Mouse (Mus musculus) gastrocnemius, postnatal 10 days (tissue): Measurements from ENCODE around the gene Trim62. TPM values are rescaled to one million over a fixed set of nuclear protein-coding genes. Genes with fewer than 3 reads are reported as not detected.

ENCODE experiments used
- DNase-seq: peaks from one replicate; pipeline ENCODE4 v3.0.0; 2021; ENCODE audit warnings: mixed read lengths
- total RNA-seq, 2 experiments: library from RNA; stranded (reverse); gene quantifications; 2 replicates each; pipeline ENCODE4 v1.2.3; 2021

Trim62 gene
- total RNA-seq, 2 experiments from 2014 or later, result 1.7 to 2.3 TPM

DNA sequence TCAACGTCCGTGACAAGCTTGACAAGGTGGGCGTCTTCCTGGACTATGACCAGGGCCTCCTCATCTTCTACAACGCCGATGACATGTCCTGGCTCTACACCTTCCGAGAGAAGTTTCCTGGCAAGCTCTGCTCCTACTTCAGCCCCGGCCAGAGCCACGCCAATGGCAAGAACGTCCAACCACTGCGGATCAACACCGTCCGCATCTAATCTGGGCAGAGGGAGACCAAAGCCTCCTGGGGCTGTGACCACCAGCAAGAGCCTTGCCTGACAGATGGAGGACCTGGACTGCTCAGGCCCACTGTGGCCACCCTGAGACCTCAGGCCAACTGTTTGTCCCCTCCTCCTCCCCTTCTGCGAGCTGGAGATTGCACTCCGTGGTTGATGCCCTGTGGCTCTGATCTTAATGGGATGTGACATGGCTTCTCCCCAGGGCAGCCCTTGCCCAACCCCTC lies 26.0 kb downstream of the Trim62 start:
- no peak for DNase-seq

DNA sequence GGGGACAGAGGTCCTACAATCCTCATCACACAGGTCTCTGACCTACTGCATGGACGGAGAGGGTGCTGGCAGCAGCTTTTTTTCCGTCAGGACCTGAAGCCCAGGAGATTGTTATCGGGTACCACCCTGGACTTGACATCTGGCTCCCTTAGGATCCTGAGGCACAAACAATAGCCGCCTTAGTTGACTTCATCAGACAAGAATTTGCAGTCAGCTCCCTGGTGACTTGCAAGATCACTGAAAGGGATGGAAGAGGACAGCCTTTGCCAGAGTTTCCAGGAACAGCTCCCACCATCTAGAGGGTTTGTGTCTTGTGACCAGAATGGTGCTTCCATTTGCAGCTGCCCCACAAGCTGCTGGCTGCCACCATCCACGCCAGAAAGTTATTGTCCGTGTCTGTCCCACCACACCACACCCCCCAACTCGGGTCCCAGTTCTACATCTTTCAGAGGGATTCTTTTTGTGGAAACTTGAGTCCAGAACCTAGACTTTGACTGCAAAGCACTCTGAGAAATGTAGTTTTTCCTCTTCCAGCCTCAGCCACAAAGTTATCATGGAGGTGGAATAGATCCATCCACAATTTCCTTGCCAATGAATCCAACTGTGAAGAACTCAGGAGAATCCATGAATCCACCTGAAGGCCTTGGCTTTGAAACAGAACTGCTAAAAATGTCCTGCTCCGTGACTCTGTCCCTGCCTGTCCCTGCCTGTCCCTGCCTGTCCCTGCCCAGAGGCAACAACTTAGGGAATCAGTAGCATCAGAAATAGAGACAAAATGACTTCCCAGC lies 27.1 kb downstream of the Trim62 start:
- no peak for DNase-seq

DNA sequence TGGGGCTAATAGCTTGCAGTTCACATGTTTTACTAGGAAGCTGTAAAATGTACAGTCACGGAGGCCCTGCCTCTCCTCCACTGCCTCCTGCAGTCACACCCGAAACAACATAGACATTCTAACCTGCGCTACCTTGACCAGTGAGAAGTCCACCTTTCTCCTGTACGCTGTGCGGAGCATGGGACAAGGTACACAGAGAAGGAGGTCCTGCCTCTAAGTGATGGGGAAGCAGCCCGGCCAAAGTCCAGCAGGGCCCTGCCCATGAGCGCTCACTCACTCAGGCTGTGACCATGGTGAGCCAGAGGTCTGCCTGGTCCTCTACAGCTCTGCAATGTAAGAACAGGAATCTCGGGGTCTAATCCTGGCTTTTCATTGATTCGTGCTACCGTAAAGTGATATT lies 28.7 kb downstream of the Trim62 start:
- DNase-seq, result no peak

DNA sequence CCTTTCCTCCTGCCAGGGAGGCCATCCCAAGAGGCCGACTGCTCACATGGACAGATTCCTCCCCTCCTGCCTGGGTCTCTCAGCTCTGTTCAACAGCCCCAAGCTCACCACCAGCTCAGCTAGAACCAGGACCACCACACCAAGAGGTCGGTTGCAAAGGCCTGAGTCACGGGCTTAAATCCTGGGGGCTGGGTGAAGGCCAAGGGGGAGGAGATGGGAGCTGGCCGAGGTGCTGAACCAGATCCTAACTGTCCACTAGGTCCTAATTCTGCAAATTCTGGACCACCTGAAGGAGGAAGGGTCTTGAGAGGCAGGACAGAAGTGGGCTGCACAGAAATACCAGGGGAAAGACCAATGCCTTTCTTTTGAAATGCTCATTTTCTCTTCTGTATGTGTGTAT lies 30.4 kb downstream of the Trim62 start:
- no peak for DNase-seq

DNA sequence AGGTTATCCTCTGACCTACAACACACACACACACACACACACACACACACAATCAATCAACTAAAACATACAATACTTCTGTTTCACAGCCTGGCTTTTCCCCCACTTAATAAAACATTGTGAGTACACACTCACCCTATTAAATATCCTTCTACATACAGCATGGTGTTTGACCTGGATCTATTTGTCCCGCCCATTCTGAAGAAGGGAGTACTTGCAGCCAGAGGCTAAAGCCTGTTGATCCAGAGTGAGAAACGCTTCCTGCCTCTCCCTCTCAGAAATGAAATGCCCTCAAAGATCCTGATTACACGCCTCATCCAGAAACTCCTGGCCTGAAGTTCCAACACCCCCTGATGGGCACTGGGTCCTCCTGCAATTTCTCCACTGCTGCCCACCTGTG lies 33.7 kb downstream of the Trim62 start:
- DNase-seq, result no peak

DNA sequence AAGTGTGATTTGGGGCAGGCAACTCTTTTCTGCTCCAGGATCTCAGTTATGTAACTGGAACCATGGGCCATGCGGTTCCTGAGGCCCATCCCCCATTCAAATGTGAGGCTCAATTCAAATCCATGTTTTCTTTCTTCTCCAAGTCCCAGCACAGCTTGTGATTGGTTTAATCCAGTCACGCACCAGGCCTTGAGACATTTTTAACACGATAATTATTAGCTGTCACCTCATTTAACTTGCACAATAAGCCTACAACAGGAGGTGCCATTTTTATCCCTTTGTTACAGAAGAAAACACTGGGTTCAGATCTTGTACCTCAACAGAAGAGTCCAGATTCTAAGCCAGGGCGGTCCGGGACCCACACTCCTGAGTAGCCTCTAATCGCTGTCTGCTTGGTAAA lies 34.4 kb downstream of the Trim62 start:
- no peak for DNase-seq

DNA sequence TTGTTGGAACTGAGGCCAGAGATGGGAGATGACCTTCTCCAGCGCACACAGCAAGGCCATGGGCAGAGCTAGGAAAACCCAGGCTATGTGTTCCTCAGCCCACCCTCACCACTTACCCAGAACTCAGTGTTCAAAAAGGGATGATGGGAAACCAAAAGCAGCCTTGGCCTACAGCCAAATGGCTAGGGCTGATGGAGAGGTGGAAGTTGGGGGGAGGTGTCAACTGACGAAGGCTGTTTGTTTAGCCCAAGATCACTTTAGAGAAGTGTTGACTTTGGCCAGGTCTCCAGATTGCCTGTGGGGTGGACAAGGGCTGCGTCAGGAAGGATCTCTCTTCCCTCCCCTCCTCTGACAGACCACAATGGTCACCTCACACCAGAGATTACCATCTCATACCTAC lies 34.8 kb downstream of the Trim62 start:
- no peak for DNase-seq

DNA sequence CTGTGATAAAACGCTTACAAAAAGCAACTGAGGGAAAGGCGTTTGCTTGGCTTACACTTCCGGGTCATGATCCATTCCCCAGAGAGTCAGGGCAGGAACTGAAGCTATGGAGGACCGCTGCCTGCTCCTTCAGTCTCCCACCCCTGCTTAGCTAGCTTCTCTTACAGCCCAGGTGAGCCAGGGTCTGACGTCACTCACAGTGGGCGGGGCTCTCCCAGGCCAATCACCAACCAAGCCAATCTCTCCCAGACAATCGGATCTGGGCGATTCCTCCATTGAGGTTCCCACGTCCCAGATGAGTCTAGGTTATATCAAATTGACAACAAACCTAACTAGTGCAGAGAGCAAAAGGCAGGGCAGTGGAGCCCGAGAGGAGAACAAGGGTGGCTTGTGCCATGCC lies 35.7 kb downstream of the Trim62 start:
- no peak for DNase-seq

DNA sequence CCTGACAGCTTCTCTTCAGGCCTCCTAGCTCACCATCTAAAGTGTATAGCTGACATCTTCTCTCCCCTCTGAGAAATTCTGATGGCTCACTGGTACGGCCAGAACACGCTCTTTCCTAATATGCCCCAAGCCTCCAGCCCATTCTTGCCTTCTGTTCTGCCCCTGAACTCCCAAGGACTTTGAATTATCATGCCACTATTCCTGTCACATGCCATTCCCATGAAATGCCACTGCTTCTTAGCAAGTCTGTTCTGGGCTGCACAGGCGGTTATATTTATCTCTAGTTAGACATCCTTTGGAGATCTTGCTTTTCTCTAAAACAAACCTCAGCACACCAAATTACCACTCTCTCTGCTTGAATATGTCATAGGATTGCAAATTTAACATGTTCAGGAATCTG lies 40.2 kb downstream of the Trim62 start:
- no peak for DNase-seq

DNA sequence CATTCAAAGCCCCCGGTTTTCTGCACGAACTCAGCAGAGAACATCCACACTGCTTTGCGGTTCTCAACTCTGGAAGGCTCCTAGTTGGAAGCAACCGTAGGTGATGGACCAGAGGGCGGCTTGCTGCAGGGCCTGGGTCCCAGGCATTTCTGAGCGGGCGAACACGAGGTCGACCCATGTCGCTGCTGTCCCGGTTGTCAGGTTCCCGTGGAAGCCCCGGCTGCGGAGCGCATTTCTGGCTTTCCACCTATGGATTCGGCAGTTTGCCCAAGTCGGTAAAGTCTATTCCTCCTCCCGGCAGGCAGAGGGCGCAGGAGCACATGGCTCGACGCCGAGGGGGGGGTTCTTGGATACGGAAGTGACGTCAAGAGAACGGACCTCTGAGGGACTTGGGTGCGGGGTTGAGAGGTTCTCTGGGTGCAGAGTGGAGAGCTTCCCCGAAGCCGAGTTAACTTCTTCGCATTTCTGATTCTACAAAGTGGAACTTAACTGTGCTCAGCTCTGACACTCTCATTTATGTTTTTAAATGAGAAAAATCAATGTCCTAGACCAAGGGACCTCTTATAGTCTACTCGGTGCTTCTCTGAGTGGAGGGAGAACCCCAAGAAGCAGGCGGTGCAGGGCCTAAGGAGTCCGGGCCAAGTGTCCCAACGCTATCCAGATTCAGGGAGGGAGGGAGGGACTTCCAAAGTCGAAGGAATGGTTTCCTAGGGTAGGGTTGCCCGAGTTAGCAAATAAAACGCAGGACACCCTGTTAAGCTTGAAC lies 41.6 kb downstream of the Trim62 start:
- peak; percentile 82 for DNase-seq

DNA sequence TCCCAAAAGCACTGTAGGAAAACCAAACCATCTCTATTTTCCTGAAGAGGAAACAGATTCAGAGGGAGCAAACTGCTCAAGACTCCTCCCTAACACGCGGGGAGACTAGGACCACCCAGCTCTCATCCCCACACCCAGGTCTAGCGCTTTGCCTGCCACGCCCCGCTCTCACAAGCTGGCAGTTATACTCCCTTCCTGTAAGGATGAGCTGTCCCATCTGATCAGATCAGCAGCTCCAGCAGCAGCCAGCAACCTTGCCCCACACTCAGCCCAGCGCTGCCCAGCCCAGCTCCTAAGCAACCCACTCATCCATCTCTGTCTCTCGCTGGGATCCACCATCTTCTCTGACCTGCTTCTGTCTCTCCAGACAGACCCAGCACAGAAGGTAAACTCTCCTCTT lies 49.4 kb downstream of the Trim62 start:
- no peak for DNase-seq

DNA sequence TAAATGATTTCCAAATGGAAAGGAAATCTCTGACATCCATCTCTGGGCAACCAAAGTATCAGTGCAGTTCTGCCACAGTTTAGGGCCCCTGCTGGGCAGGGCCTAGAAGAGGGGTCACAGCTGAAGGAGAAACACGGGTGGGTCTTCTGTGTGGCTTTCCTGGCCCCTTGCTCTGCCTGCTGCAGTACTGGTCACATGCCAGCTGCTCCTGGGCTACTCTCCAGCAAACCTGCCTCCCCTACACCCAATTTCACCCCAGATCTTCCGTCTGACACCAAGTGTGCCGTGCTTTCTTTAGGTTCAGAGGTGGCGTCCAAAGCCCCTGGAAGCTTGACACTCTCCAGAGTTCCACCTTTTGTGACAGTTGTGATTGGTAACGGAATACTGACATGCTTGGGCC lies 52.2 kb downstream of the Trim62 start:
- DNase-seq, result no peak

DNA sequence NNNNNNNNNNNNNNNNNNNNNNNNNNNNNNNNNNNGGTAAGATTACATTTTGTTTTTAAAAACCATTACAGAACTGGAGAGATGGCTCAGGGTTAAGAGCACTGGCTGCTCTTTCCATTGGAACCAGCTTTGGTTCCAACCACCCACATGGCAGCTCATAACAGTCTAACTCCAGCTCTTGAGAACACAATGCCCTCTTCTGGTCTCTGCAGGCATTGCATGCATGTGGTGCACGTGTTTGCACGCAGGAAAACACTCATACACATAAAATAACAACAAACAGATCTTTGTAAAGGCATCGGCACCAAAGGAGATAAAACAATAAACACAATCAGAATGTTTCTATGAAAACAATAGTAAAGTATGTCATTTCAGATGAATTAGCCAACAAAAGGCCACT lies 59.0 kb downstream of the Trim62 start:
- DNase-seq, result no peak

DNA sequence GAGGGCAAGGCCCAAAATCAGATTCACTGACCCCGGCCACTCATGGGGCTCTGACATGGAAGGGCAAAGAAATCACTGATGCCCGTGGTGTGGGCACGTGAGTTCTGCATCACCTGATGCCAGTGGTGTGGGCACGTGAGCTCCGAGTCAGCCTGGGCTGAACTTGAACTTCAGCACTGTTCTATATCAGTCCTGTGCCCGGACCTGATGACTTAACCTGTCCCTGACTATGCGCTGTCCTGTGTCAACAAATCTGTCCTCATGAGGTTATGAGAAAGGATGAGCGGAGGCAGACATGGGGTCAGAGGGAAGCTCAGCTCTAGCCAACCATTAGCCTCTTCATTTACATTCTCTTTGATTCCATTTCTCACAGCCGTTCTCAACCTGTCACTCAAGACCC lies 63.4 kb downstream of the Trim62 start:
- no peak for DNase-seq

DNA sequence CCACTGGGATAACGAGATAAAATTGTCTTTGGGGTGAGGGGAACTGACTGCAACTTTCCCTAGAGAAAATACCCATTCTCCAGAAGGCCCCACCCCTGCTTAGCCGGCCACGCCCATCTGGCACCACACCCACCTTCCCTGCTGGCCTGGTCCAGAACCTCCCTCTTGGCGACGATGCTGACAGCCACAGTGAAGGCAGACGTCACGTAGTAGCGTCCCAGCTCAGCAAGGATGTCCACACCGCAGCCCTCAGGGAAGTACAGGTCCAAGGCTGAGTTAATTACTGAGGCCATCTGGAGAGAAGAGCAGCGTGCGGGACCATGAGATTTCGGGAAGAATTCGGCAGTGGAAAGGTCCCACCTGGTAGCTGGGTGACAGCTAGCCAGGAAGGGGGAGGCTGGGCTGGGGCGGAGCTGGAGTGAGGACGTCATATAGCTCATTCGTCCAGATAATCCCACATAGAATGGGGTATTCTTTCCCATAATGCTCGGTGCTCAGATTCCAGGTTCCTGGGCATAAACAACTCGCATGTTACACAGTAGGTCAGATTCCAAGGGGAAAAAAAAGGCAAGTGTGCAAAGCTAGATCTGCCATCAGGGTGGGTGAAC lies 64.0 kb downstream of the Trim62 start:
- DNase-seq, result no peak

DNA sequence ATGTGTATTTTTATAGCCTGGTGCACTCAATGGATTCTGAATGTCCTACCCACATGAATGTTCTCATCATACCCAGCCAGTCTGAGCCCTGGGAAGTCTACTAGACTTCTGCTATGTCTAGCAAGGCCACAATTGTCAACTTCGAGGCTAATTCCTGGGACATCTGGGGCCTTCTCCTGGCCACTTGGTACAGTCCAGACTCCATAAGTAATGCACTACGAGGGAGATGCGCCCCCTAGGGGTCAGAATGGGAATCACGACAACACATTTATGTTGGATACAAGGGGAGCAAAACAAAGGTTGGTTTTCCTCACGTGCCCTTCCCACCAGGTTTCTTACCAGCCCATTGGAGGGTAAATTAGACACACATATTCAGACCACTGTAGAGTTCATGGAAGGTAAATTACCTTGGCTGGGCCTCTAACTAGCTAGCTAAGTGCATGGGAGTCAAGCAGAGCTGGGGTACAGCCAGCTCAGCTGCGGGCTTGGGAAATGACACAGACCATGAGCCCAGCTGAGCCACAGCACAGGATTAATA lies 64.8 kb downstream of the Trim62 start:
- peak; percentile 60 for DNase-seq

DNA sequence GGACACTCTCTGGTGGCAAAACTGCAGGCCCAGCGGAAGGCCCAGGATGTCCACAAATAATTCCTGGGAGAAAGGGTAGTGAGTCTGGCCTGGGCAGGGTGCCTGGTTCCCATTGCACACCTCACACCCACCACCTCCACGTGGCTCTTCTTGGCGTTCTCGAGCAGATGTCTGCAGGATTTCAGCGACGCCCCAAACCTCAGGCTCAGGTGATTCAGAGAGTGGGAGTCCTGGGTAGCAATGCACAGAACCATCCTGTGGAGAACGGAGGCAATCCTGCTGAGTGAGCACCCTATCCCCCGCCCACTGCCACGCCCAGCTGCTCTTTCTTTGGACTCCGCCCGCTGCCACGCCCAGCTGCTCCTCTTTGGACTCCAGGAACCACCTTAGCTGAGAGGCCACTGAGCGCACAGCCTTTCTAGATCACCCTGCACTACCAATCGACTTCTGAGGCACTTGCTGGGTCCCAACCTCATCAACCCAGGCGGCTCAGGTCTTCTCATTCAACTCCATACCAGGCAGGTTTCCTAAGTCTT lies 66.2 kb downstream of the Trim62 start:
- no peak for DNase-seq

DNA sequence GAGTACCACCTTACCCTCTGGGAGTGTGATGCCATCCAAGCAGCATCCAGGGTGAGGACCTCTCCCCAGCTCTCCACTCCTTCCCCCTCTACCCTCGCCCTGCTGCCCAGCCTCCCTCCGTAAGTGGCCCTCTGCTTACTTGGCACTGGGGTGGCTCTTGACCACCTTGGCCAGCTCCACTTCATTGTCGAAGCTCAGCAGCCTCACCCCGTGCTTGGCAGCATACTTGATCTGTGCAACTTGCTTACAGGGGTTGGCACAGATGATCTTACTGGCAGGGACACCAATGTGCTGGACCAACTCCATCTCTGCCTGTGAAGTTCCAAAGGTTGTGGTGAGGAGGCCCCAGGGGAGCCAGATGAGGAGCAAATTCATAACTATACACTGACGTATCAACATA lies 67.1 kb downstream of the Trim62 start:
- no peak for DNase-seq

DNA sequence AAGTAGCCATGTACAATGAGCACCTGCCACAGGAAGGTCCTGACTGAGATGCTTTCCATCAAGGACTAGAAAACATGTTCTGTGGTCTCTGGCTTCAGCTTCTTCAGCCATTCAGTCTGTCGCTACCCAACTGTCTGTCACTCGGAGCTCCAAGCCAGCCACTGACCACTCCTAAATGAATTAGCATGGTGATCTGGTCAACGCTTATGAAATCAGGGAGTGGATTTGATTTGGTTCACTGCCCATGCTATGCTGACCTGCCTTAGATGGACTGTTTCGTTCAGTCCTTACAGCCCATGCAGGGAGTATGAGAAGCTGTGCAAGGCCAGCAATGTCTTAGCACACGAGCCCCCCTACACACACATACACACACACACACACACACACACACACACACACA lies 70.5 kb downstream of the Trim62 start:
- DNase-seq, result no peak

DNA sequence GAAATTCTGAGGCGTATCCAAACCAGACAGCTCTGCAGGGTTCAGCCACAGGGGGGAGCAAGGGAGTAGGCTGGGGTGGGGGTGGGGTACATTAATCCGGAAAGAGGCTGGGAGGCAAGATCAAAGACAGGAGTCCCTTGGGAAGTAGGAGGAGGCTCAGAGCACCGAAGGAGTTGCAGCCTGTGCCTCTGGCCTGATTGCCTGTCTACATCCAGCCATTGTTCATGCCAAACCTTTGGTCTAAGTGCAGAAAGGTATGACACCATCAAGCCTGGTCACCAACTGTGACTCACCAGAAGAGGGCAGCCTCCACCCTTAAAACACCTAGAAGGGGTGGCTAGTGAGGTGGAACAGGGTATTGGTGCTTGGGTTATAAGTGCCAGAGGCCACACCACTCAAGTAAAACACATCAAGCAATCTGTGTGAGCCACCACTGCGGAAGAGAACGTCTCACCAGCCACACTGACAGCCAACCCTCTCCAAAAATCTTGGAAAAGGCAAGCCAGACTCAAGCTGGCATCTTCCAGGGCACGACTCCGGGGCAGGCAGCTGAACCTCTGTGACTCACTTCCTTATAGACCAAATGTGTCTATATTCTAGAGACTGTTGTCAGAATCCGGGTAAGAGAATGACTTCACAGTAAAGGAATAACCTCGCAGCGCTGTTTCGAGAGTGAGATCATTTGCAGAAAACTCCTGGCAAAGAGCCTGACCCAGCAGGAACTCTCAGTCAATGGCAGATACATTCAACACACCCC lies 74.0 kb downstream of the Trim62 start:
- DNase-seq, result no peak

DNA sequence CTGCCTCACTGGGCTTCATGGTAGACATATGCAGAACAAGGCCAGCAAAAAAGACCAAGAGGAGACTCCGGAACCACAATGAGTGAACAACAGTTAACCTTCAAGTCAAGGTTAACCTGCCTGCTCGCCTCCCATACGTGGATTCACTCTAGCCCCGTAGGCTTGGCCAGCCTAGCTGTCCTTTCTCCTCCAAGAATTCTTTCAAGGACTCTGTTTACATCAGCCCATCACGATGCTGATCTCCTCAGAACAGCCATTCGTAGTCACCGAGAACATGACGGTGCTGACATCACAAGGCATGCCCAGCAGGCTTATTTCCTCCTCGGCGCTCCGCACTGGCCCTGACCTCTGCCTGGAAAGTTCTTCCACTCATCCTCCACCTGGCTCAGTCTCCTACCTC lies 74.8 kb downstream of the Trim62 start:
- DNase-seq, result no peak

DNA sequence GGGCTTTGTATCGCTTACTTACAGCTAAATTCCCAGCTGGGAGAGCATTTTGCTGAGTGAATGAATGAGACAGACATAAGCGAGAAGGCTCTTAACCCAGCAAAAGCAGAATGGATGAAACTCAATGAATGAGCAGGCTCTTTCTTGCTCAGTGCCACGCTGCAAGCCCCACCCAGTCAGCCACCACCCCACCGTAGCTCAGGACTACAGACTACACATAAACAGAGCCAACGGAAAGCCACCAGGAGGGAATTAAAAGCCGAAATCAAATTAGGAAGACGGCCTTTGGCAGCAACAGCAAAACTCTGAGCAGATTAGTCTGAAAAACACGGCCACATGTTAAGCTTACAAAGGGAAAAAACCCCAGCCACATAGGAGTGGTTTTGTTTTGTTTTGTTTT lies 75.5 kb downstream of the Trim62 start:
- no peak for DNase-seq
